Mouse (Mus musculus): ENCODE results near the gene Klk10.

Klk10 gene

GRCm38 (mm10) chr7:43780746-43781145 lies at the start of gene Klk10:
Gene Klk10, plus strand, starts transcription at chr7:43781035.
- no peak for DNase-seq (ENCODE audit: low spot score in 2 of 2)

GRCm38 (mm10) chr7:43747788-43748187 lies 33.0 kb upstream of the Klk10 start:
- DNase-seq (ENCODE audit: low spot score in 2 of 2) = no peak

GRCm38 (mm10) chr7:43752806-43753205 lies 28.0 kb upstream of the Klk10 start:
- DNase-seq (ENCODE audit: low spot score in 2 of 2) = no peak

DNA sequence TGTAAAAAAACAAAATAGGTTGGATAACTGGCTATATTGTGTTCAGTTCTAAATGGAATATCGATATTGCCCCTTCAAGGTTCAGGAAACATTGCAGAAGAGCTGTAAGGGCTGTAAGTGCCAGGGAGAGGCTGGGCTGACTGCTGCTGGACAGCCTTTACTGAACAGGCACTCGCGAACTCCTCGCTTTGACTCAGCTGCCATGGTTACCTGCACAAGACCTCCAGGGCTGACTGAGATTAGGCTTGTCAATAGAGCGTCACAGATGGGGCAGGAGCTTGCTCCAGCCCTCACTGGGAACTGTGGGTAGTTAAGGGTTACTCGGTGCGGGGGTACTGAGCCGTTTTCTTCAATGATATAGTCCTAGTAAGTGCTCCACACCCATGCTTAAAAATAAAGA lies 14.4 kb upstream of the Klk10 start:
- DNase-seq (ENCODE audit: low spot score in 2 of 2) = peak in 1 of 2 experiments; percentile 47

DNA sequence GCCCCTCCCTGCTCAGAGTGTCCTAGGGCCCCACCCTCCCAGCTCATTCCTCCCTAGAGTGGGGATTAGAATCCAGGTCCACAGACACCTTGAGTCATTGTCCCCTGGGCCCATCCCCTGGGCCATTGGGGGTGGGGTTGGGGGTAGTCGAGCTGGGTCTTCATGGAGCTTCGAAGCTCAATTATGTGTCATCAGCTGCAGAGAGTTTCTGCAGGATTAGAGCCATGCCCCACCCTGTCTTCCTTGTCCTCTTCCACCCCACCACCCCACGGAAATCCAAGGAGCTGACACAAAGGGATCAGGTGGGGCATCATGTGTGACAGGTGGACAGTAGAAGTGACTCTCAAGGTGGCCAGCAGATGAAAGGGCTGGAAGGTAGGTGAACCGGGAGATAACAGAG lies 12.2 kb upstream of the Klk10 start, which contains the start of gene Klk12:
Gene Klk12 (plus strand): TSS at position 301 of the 400 bp plus-strand sequence.
- DNase-seq (ENCODE audit: low spot score in 2 of 2) = peak in 1 of 2 experiments; percentile 49

- peak; percentile 5 to 40 for DNase-seq (ENCODE audit: low spot score in 2 of 2)
Measured at GRCm38 (mm10) chr7:43769636-43770035, 11.2 kb upstream of the Klk10 start.

DNA sequence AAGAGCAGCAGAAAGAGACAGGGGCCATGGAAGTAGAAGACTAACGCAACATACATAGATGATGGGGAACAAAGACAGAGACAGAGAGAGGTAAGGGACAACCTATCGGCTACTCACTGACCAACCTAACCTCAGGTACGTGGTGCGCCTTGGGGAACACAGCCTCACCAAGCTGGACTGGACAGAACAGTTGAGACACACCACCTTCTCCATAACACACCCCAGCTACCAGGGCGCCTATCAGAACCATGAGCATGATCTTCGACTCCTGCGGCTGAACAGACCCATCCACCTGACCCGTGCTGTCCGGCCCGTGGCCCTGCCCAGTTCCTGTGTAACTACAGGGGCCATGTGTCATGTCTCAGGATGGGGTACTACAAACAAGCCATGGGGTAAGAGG lies 10.1 kb upstream of the Klk10 start:
- DNase-seq (ENCODE audit: low spot score in 2 of 2) = peak; percentile 8 to 56

- DNase-seq (ENCODE audit: low spot score in 2 of 2) = peak; percentile 0 to 43
Measured at GRCm38 (mm10) chr7:43771916-43772315, 8.9 kb upstream of the Klk10 start.

- DNase-seq (ENCODE audit: low spot score in 2 of 2) = peak; percentile 7 to 34
Measured at GRCm38 (mm10) chr7:43772901-43773300, 7.9 kb upstream of the Klk10 start.

DNA sequence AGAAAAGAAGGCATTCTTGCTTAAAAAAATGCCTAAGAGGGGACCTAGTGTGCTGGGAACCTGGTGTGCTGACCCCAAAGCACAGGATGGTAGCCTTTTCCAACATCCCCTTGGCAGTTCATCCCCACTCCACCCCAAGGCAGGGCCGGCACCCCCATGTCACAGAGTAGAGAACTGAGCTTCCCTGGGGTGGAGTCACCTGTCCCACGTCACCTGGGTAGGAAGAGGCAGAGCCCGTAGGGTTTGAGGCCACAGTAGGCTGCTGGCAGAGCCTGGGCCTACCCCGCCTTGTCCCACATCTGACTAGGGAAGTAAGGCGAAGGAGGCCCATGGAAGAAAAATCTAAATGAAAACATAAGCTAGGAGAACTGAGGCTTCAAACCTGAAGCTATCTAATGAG lies 6.5 kb upstream of the Klk10 start, which contains the start of gene Klk11:
Gene Klk11 (plus strand): TSS at position 241 of the 400 bp plus-strand sequence.
- DNase-seq (ENCODE audit: low spot score in 2 of 2) = peak; percentile 8 to 50

- peak; percentile 8 to 56 for DNase-seq (ENCODE audit: low spot score in 2 of 2)
Measured at GRCm38 (mm10) chr7:43774802-43775201, 6.0 kb upstream of the Klk10 start.

DNA sequence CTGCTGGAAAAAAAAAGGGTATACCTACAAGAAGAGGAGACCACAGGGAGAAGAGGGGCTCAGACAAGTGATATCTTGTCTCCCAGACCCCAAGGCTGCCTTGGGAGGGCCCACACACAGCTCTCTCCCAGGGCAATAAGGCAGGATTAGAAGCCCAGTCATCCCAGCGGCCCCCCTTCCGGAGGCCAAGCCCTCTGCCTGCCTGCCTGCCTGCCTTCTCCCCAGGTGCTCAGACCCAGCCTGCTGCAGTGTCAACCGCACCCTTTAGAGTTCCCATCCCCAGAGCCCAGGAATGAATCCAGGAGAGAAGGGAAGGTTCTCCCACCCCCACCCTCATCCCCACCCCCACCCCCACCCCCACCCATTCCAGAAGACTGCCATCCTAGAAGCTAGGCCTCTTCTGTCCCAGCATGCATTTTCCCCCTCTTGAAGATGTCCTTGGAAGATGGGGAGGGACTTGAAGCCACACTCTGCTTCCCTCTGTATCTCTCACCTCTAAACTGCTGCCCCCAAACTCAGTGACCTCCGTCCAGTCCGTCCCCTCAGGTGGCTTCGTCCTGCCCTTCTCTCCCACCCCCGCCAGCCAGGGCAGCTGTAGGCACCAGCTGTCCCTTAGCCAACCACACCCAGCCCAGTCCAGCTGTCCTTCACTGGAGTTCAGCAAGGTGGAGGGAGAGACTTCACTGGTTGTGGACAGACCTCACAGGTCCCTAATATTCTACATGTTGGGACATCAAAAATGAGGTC lies 5.4 kb upstream of the Klk10 start:
- peak; percentile 11 to 56 for DNase-seq (ENCODE audit: low spot score in 2 of 2)

DNA sequence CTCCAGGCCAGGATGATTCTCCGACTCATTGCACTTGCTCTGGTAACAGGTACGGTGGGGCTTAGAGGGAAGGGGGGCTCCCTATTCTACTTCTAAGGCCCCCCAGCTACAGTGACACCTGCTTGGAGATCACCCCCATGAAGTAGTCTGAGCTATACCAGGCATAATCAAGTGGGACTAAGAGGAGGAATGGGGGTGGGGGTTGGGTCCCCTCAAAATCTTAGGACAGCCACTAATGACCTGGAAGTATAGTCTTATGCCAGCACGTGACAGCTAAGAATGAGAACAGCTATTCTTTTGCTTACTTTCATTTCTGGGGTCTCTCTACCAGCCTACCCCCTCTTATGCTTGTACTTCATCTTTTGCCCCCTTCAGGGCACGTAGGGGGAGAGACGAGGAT lies 4.3 kb upstream of the Klk10 start:
- peak in 1 of 2 experiments; percentile 51 for DNase-seq (ENCODE audit: low spot score in 2 of 2)

DNA sequence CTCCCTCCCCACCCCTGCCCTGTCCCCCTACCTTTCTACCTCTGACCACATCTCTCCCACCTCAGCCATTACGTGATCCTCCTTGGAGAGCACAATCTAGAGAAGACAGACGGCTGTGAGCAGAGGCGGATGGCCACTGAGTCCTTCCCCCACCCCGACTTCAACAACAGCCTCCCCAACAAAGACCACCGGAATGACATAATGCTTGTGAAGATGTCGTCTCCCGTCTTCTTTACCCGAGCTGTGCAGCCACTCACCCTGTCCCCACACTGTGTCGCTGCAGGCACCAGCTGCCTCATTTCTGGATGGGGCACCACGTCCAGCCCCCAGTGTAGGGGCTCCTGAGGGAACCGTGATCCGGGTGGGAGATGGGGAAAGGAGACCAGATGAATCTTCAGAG lies 3.4 kb upstream of the Klk10 start:
- peak in 1 of 2 experiments; percentile 47 for DNase-seq (ENCODE audit: low spot score in 2 of 2)

DNA sequence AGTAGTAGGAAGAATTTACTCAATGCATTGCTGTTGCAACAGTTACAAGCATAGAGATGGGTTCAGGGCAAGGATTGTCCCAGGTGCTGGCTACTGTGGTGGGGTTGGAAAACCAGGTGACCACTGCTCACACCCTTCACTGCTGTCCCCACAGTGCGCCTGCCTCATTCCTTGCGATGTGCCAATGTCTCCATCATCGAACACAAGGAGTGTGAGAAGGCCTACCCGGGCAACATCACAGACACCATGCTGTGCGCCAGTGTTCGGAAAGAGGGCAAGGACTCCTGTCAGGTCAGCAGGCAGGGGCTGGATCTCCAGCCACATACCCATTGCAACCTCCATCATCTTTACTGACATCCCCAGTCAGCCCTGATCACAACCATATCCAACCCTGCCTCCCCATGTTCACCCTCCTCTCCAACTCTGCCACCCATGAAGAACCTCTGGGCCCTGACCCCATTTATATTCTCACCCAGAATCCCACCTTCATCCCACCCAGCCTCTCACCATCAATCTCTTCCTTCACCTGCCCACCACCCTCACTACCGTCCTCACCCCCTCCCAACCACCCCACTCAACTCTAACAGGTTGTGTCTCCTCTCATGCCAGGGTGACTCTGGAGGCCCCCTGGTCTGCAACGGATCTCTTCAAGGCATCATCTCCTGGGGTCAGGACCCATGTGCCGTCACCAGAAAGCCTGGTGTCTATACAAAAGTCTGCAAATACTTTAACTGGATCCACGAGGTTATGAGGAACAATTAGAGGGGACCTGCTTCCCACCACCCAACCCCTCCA lies 2.5 kb upstream of the Klk10 start:
- DNase-seq (ENCODE audit: low spot score in 2 of 2) = peak in 1 of 2 experiments; percentile 52

DNA sequence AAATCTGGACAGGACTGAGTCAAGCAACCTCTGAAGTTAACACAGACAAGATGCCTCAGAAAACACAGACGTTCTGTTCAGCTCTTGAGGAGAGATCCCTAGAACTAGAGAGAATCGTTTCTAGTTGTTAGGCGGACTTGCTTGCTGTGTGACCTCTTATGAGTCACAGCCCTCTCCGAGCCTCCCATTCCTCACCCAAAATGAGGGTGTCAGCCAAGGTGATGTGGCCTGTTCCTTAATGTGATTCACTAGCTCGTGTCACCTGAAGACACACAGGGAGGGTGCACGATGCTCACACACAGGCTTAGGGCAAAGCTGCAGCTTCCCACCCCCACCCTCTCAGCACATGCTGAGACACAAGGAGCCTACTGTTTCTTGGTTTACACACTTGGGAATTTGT lies 594 bp upstream of the Klk10 start:
- DNase-seq (ENCODE audit: low spot score in 2 of 2) = no peak

DNA sequence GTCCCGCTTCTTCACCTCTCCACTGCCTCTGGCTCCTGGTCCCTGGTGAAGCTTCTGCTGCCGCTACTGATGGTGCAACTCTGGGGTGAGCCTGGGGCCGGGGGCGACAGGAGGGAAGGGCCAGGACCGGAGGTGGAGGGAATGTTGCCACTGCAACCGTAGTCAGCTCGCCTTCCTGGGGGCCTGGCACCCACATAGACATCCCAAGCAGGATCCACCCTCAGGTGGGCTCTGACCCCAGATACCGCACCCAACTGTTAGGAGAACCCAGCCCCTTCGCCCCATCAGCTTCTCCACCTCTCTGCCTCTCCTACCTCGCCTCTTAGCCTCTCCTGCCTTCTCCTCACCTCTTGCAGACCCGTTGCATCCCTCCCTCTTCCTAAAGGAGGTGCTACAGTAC lies 706 bp downstream of the Klk10 start:
- DNase-seq (ENCODE audit: low spot score in 2 of 2) = no peak

DNA sequence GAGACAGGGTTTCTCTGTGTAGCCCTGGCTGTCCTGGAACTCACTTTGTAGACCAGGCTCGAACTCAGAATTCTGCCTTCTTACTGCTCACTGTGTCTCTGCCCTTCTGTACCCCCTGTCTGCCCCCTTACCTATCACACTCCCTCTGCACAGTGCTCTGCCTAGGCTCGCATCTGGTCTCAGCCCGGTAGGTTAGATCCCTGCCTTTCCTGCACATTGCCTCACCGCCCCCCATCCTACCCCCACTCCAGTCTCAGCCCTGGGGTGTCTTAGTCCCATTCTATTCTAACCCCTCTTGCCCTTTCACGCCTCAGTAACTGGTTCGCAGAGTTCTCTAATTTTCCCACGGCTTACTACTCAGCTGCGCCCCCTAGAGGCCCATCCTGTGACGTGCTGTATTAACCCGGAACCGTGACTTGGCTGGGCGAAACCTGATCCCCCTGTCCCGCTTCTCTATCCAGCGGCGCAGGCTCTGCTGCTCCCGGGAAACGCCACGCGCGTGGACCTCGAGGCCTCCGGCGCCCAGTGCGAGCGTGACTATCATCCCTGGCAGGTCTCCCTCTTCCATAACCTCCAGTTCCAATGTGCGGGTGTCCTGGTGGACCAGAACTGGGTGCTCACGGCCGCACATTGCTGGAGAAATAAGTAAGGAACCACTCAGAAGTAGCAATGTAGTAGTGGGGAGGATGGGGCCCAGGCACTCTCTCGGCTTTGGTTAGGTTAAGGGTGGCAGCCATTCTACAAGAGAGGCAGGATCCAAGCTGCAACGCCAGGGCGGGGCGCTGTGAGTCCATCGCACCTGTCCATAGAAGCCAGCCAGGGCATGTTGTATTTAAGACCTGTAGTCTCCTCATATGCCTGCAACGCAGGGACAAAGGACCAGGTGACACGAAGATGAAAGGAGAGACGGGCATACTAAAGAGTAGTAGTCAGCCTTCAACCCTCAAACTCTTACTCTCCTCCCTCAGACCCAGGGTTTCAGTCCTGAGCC lies 1.7 kb downstream of the Klk10 start:
- peak; percentile 60 to 87 for DNase-seq (ENCODE audit: low spot score in 2 of 2)

- DNase-seq (ENCODE audit: low spot score in 2 of 2) = no peak
Measured at GRCm38 (mm10) chr7:43785286-43785685, 4.5 kb downstream of the Klk10 start.

- no peak for DNase-seq (ENCODE audit: low spot score in 2 of 2)
Measured at GRCm38 (mm10) chr7:43788096-43788495, 7.3 kb downstream of the Klk10 start.

DNA sequence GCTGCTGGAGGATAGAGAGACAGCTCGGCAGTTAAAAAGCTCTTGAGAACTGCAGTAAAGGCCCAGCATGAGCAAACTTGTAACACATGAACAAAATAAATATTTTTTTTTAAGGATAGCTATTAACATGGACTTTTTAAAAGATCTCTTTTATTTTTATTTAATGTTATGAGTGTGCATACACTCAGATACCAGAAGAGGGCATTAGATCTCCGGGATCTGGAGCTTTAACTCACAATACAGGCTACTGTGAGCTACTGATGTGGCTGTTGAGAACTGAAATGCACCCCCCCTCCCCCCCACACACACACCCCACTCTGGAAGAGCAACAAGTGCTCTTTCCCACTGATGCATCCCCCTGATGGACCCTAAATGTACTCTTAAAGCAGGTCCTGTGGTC lies 8.5 kb downstream of the Klk10 start:
- DNase-seq (ENCODE audit: low spot score in 2 of 2) = no peak

DNA sequence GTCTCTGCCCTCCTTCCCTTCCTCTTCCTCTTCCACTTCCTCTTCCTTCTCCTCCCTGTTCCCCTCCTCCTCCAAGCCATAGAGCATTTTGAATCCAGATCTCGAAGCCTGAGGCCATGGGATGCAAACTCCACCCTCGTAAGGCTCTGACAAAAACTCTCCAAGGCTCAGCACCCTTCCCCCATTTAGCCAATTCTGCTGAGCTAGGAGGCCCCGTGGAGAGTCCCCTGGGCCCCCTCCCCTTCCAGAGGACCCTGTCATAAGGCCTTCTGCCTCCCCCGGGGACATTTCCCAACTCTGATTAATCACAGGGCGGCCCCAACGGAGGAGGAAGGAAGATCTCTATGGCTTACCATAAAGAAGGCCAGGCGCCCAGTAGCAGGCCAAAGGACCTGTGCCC lies 10.8 kb downstream of the Klk10 start, which contains the start of gene Klk9:
Gene Klk9 (plus strand): TSS at position 301 of the 400 bp plus-strand sequence.
- DNase-seq (ENCODE audit: low spot score in 2 of 2) = no peak
